Mouse (Mus musculus): ENCODE measurements around the gene Ttll13. TPM values are rescaled to one million over a fixed set of nuclear protein-coding genes. Genes with fewer than 3 reads are reported as not detected.
A peak's percentile ranks its signal among the peaks of the same experiment; 100 is the strongest.

Gene Ttll13
- total and polyA plus RNA-seq, 3 experiments, result 0.39 to 0.40 TPM; not detected in 1

DNA sequence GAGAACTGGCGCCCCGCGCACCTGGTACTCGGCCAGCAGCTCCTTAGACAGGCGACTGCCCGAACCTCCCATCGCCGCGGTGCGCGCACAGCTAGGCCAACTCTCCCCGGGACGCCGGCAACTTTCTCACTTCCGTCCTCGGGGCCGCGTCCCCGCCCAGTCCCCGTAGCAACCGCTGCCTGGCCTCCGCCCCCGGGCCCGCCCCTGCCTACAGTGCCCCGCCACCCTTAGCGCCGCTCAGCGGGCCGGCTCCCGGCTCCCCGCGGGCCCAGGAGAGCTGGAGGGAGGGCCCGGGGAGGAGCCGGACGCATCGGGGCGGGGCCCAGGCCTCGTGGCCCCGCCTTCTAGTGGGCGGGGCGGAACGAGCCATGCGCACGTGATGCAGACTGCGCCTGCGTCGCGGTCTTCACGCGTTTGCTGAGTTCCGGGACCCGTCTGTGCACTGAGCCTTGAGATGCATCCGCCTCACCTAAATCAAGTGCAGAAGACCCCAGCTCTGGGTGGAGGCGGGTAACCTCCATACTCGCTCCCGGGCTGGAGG, 13.6 kb upstream of the Ttll13 start, which contains the start of the genes Cib1 and Gdpgp1 (continued):
- no peak for TF ChIP-seq POLR2AphosphoS5 (IDR thresholded peaks at IDR 0.05; ENCODE audit: borderline replicate concordance, low read depth, low read length)
- TF ChIP-seq EP300 (IDR thresholded peaks at IDR 0.05; ENCODE audit: low read depth in 1 of 2, low read length in 2 of 2), result 0 out of 4 replicates have a peak, but pooled peaks of 1 of the 2 experiments have one; percentile 7
- TF ChIP-seq MAX (IDR thresholded peaks at IDR 0.05; ENCODE audit: low read length), result peak; percentile 95
- no peak for TF ChIP-seq GATA1 (IDR thresholded peaks at IDR 0.05; ENCODE audit: low read depth, low read length)
- peak; percentile 55 for TF ChIP-seq MAZ (IDR thresholded peaks at IDR 0.05; ENCODE audit: low read depth, low read length)
- peak; percentile 75 for TF ChIP-seq ELF1 (IDR thresholded peaks at IDR 0.05; ENCODE audit: low read depth, low read length)
- no peak for TF ChIP-seq MEF2A (IDR thresholded peaks at IDR 0.05; ENCODE audit: extremely low read depth, insufficient replicate concordance, low read depth, low read length, poor library complexity, severe bottlenecking)
- TF ChIP-seq CHD2 (IDR thresholded peaks at IDR 0.05; ENCODE audit: low read length), result no peak
- TF ChIP-seq ZKSCAN1 (IDR thresholded peaks at IDR 0.05; ENCODE audit: low read depth, low read length), result no peak
- no peak; the same call in 1 of the 2 replicates for TF ChIP-seq KAT2A (conservative IDR thresholded peaks at IDR 0.05; ENCODE audit: low read depth, low read length)
- TF ChIP-seq CTCF (IDR thresholded peaks at IDR 0.05 in 2 of 3, conservative IDR thresholded peaks at IDR 0.05 in 1 of 3; ENCODE audit: control insufficient read depth in 1 of 3, insufficient read depth in 1 of 3, low read depth in 2 of 3, low read length in 3 of 3, poor library complexity in 1 of 3, severe bottlenecking in 1 of 3), result 0 out of 6 replicates have a peak, but pooled peaks of 1 of the 3 experiments have one; percentile 13
- no peak; the same call in 1 of the 2 replicates for TF ChIP-seq TBP (IDR thresholded peaks at IDR 0.05; ENCODE audit: low read depth, low read length)
- TF ChIP-seq NRF1 (IDR thresholded peaks at IDR 0.05; ENCODE audit: insufficient read depth, low read depth, low read length, poor library complexity, severe bottlenecking), result peak; percentile 84
- TF ChIP-seq MYC (IDR thresholded peaks at IDR 0.05; ENCODE audit: low read depth, low read length), result peak; percentile 82
- 0 out of 2 replicates have a peak, but pooled peaks have one; percentile 15 for TF ChIP-seq RCOR1 (IDR thresholded peaks at IDR 0.05; ENCODE audit: low read depth, low read length)
- 0 out of 2 replicates have a peak, but pooled peaks have one; percentile 12 for TF ChIP-seq ETS1 (IDR thresholded peaks at IDR 0.05; ENCODE audit: low read depth, low read length)
- TF ChIP-seq HCFC1 (IDR thresholded peaks at IDR 0.05; ENCODE audit: low read depth, low read length), result peak; percentile 76
- no peak for TF ChIP-seq CHD1 (IDR thresholded peaks at IDR 0.05; ENCODE audit: low read depth, low read length)
- TF ChIP-seq GABPA (IDR thresholded peaks at IDR 0.05; ENCODE audit: low read depth, low read length), result no peak
- no peak for TF ChIP-seq MYB (IDR thresholded peaks at IDR 0.05; ENCODE audit: low read depth, low read length)
- TF ChIP-seq NELFE (IDR thresholded peaks at IDR 0.05; ENCODE audit: low read depth, low read length), result peak; percentile 65
- TF ChIP-seq RAD21 (IDR thresholded peaks at IDR 0.05; ENCODE audit: low read depth, low read length), result no peak
- TF ChIP-seq ZNF384 (IDR thresholded peaks at IDR 0.05; ENCODE audit: low read depth, low read length), result no peak

DNA sequence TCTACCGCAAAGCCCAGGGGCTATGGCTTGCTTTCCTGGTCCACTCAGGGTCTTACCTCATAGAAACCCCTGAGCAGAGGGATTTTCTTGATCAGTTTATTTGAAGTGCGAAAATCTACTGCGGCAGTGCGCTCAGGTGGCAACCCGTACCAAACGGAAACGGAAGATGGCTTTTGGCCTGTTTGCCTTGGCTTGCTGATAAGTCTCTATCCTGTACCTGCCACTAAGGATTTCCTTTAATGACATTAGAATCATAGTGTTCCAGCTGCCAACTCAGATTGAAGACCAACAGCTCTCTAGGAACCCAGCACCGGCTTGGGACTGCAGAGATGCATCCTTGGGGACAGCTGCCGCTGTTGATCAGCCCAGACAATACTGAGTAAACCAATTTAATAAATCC, 12.4 kb upstream of the Ttll13 start:
- Histone ChIP-seq H3K9me3 (replicated peaks; ENCODE audit: insufficient read depth, low read length) (no peaks in the 10 kb centered on the region), H3K4me1 (ENCODE audit: control insufficient read depth in 1 of 2, insufficient read depth in 2 of 2, low read length in 2 of 2) (peaks cover 5 to 6% of the 10 kb centered on the region in 2 experiments; a peak in 3 of 4 replicates)
- DNase-seq (ENCODE audit: low read depth, low spot score), result peak; percentile 70
- no peak for TF ChIP-seq NELFE (IDR thresholded peaks at IDR 0.05; ENCODE audit: low read depth, low read length)
- no peak for TF ChIP-seq MXI1 (IDR thresholded peaks at IDR 0.05; ENCODE audit: low read depth, low read length)
- no peak for TF ChIP-seq MYC (IDR thresholded peaks at IDR 0.05; ENCODE audit: low read depth, low read length)
- no peak for TF ChIP-seq SIN3A (IDR thresholded peaks at IDR 0.05; ENCODE audit: low read length)
- no peak for TF ChIP-seq ZC3H11A (IDR thresholded peaks at IDR 0.05; ENCODE audit: low read depth, low read length)
- no peak for TF ChIP-seq USF2 (IDR thresholded peaks at IDR 0.05; ENCODE audit: borderline replicate concordance in 1 of 2, insufficient read depth in 1 of 2, low read depth in 1 of 2, low read length in 2 of 2)
- TF ChIP-seq MAX (IDR thresholded peaks at IDR 0.05; ENCODE audit: low read length), result no peak
- TF ChIP-seq ELF1 (IDR thresholded peaks at IDR 0.05; ENCODE audit: low read depth, low read length), result no peak
- TF ChIP-seq TAL1 (IDR thresholded peaks at IDR 0.05; ENCODE audit: low read length), result peak; percentile 44
- peak; percentile 52; the same call in 1 of the 2 replicates for TF ChIP-seq RCOR1 (IDR thresholded peaks at IDR 0.05; ENCODE audit: low read depth, low read length)
- no peak for TF ChIP-seq TBP (IDR thresholded peaks at IDR 0.05; ENCODE audit: low read depth, low read length)
- TF ChIP-seq SMC3 (IDR thresholded peaks at IDR 0.05; ENCODE audit: low read depth, low read length), result no peak
- 0 out of 2 replicates have a peak, but pooled peaks have one; percentile 19 for TF ChIP-seq HCFC1 (IDR thresholded peaks at IDR 0.05; ENCODE audit: low read depth, low read length)
- TF ChIP-seq USF1 (IDR thresholded peaks at IDR 0.05; ENCODE audit: low read depth, low read length), result no peak
- TF ChIP-seq TCF12 (IDR thresholded peaks at IDR 0.05; ENCODE audit: low read depth, low read length), result peak; percentile 69
- no peak for TF ChIP-seq MAZ (IDR thresholded peaks at IDR 0.05; ENCODE audit: low read depth, low read length)
- TF ChIP-seq NRF1 (IDR thresholded peaks at IDR 0.05; ENCODE audit: insufficient read depth, low read depth, low read length, poor library complexity, severe bottlenecking), result no peak
- no peak for TF ChIP-seq MAFK (IDR thresholded peaks at IDR 0.05; ENCODE audit: borderline replicate concordance, low read depth, low read length)

More for the DNA sequence above, 12.4 kb upstream of the Ttll13 start:
- peak overlapping the region; percentile 85 to 91 for H3K4me3 ChIP-seq (ENCODE audit: control insufficient read depth in 1 of 2, insufficient read depth in 1 of 2, low read depth in 2 of 2, low read length in 2 of 2)
- H3K27ac ChIP-seq (ENCODE audit: control insufficient read depth, low read depth, low read length), result peak overlapping the region; percentile 55; the same call in 1 of the 2 replicates
- H3K27me3 ChIP-seq (ENCODE audit: control insufficient read depth in 1 of 2, insufficient read depth in 2 of 2, low read length in 2 of 2), result no peaks in the 10 kb centered on the region
- H3K79me2 ChIP-seq (ENCODE audit: control insufficient read depth, insufficient read depth, low read length, poor library complexity), result peaks cover 10% of the 10 kb centered on the region
- peak overlapping the region; percentile 70 for H3K9ac ChIP-seq (ENCODE audit: control insufficient read depth, low read depth, low read length, poor library complexity, severe bottlenecking)
- H3K36me3 ChIP-seq (ENCODE audit: control insufficient read depth in 1 of 2, insufficient read depth in 2 of 2, low read length in 2 of 2), result peaks cover 0 to 6% of the 10 kb centered on the region in 2 experiments; a peak in 2 of 4 replicates

All from MEL (cell line).